In the genomic region with DNA sequence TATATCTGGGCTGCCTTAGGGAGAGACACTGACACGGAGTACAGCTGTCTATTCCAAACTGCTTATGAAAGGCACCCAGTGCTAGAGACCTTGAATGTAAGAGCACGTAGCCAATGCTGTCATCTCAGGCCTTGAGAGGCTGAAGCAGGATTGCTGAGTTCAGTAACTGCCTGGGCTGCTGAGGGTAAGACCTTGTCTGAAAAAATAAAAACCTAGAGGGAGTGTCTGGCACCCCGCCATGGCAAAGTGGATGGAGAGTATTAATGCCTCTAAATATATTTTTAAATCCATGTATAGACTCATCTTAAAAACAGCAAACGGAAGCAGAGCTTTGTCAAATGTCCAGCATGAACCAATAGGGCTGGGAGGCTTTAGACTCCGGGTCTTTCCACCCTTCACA, we compare ENCODE assay signal across 24 mouse cellular contexts. TPM values are rescaled to one million over a fixed set of nuclear protein-coding genes. Genes with fewer than 3 reads are reported as not detected.
DNase-seq lines count a peak whose midpoint lies in the region; ATAC-seq lines count a peak whose summit lies in the region.
"Had no signal": no experiment of that assay in that cellular context is flagged by ENCODE, and none has a peak within 500 bp of the region (broad histone marks: within the 10 kb centered on the region; RNA-seq: fewer than 3 reads in every experiment).

No protein-coding gene starts in this region.

- DNase-seq in gastrocnemius, postnatal 10 days, result peak; percentile 17
- no peak for DNase-seq in gastrocnemius, postnatal 36 days
- peak; percentile 48 for DNase-seq in ovary, postnatal 36 days (ENCODE audit: low spot score)
- no peak for DNase-seq in ovary, postnatal 10 days (ENCODE audit: low spot score)
- peak; percentile 82 for DNase-seq in adrenal gland, postnatal 10 days
- DNase-seq in testis, postnatal 10 days (ENCODE audit: low spot score), result peak; percentile 82
- DNase-seq: cerebellum, postnatal 10 days; heart, adult 11 months; kidney, adult 18-20 months; lung, postnatal 14 days; right cerebral cortex, postnatal 25 days had no signal

- intact Hi-C loops in gastrocnemius, postnatal 36 days (cut with DNase I), result no loop called here

- no peaks in the 10 kb centered on the region for H3K27me3 ChIP-seq in forebrain, embryonic 13.5 days
- H3K27me3 ChIP-seq: CH12.LX; forebrain, embryonic 15.5 days; heart, embryonic 13.5 days; limb, embryonic 13.5 days; Patski had no signal

- H3K9ac ChIP-seq in forebrain, embryonic 13.5 days, result no peak overlapping the region
- H3K9ac ChIP-seq: forebrain, embryonic 15.5 days; heart, embryonic 13.5 days had no signal

- H3K4me3 ChIP-seq in forebrain, embryonic 13.5 days, result no peak overlapping the region
- H3K4me3 ChIP-seq: forebrain, embryonic 15.5 days; heart, embryonic 13.5 days; limb, embryonic 13.5 days had no signal

- no peak for ATAC-seq in activated CD4-positive, CD25-positive, alpha-beta regulatory T cell, adult 4 months
- ATAC-seq in forebrain, embryonic 13.5 days, result no peak
- ATAC-seq: forebrain, embryonic 15.5 days; hindbrain, postnatal 0 days; midbrain, embryonic 16.5 days; Patski had no signal

- H3K9me3 ChIP-seq in forebrain, embryonic 13.5 days (replicated peaks), result no peaks in the 10 kb centered on the region
- H3K9me3 ChIP-seq: forebrain, embryonic 15.5 days; heart, embryonic 13.5 days; limb, embryonic 13.5 days had no signal

- WGBS in forebrain, embryonic 13.5 days, result 75% methylated on average over 5 of the region's 5 CpGs

- H3K36me3 ChIP-seq in forebrain, embryonic 13.5 days (ENCODE audit: poor library complexity, severe bottlenecking), result 0 out of 2 replicates have a peak, but pooled peaks cover 6% of the 10 kb centered on the region
- H3K36me3 ChIP-seq: forebrain, embryonic 15.5 days; limb, embryonic 13.5 days had no signal

- peaks cover 4% of the 10 kb centered on the region; the same call in 1 of the 2 replicates for H3K4me1 ChIP-seq in forebrain, embryonic 13.5 days
- H3K4me1 ChIP-seq: forebrain, embryonic 15.5 days had no signal

- no peak overlapping the region for H3K4me2 ChIP-seq in forebrain, embryonic 13.5 days
- H3K4me2 ChIP-seq: forebrain, embryonic 15.5 days had no signal

- no peak overlapping the region for H3K27ac ChIP-seq in forebrain, embryonic 13.5 days
- H3K27ac ChIP-seq: forebrain, embryonic 15.5 days; heart, embryonic 13.5 days; hindbrain, postnatal 0 days; limb, embryonic 13.5 days had no signal

RNA-seq across cellular contexts. Expression of a gene that starts 0.7 kb away (rescaled TPM):
- not detected for total RNA-seq in gastrocnemius, postnatal 10 days (2021)
- total RNA-seq in gastrocnemius, postnatal 36 days (2021), result not detected
- not detected for total RNA-seq in adrenal gland, postnatal 10 days (2021)
- polyA plus RNA-seq in activated CD4-positive, CD25-positive, alpha-beta regulatory T cell, adult 4 months (2017; shearing (Covaris generic)), result not detected
- polyA plus RNA-seq in forebrain, embryonic 13.5 days (2015; fragmentation: Nextera tagmentation; extraction: Ambion mirVana), result 0.28 TPM in 1 of 2 replicates, not detected in the other
- total RNA-seq: CH12.LX; gastrocnemius, adult 18-20 months; hematopoietic stem cell, adult 5-6 weeks; hindbrain, postnatal 0 days; megakaryocyte-erythroid progenitor cell, adult 5-6 weeks had no signal
- polyA plus RNA-seq: hindbrain, postnatal 0 days; limb, embryonic 13.5 days; liver, embryonic 16.5 days; midbrain, embryonic 16.5 days; Patski had no signal

RNA-seq across cellular contexts. Expression of a gene that starts 4.7 kb away (rescaled TPM):
- 10 to 100 TPM; 64.2 to 66.3 TPM for total RNA-seq in gastrocnemius, postnatal 10 days (2021)
- 10 to 100 TPM; 36.3 to 37.5 TPM for total RNA-seq in gastrocnemius, postnatal 36 days (2021)
- 100 to 1,000 TPM; 139 to 159 TPM for total RNA-seq in adrenal gland, postnatal 10 days (2021)
- polyA plus RNA-seq in activated CD4-positive, CD25-positive, alpha-beta regulatory T cell, adult 4 months (2017; shearing (Covaris generic)), result 100 to 1,000 TPM; 275 to 326 TPM
- polyA plus RNA-seq in forebrain, embryonic 13.5 days (2015; fragmentation: Nextera tagmentation; extraction: Ambion mirVana), result 227 TPM in 2 replicates

RNA-seq across cellular contexts. Expression of a gene that starts 23.9 kb away (rescaled TPM):
- 10 to 100 TPM; 10.1 to 13.4 TPM for total RNA-seq in gastrocnemius, postnatal 10 days (2021)
- 1 to 10 TPM; 3.5 to 4.5 TPM for total RNA-seq in gastrocnemius, postnatal 36 days (2021)
- total RNA-seq in adrenal gland, postnatal 10 days (2021), result 10 to 100 TPM; 24.7 to 26.3 TPM
- polyA plus RNA-seq in activated CD4-positive, CD25-positive, alpha-beta regulatory T cell, adult 4 months (2017; shearing (Covaris generic)), result 10 to 100 TPM in 1 of 2 experiments, 1 to 10 TPM in 1; 7.1 to 14.5 TPM
- polyA plus RNA-seq in forebrain, embryonic 13.5 days (2015; fragmentation: Nextera tagmentation; extraction: Ambion mirVana), result 57.3 and 63.9 TPM in 2 replicates

RNA-seq across cellular contexts. Expression of a gene that starts 38.4 kb away (rescaled TPM):
- total RNA-seq in gastrocnemius, postnatal 10 days (2021), result 1 to 10 TPM; 6.3 to 7.2 TPM
- 1 to 10 TPM; 3.1 to 3.9 TPM for total RNA-seq in gastrocnemius, postnatal 36 days (2021)
- total RNA-seq in adrenal gland, postnatal 10 days (2021), result 10 to 100 TPM; 15.8 to 23.3 TPM
- 10 to 100 TPM; 21.9 to 29.8 TPM for polyA plus RNA-seq in activated CD4-positive, CD25-positive, alpha-beta regulatory T cell, adult 4 months (2017; shearing (Covaris generic))
- polyA plus RNA-seq in forebrain, embryonic 13.5 days (2015; fragmentation: Nextera tagmentation; extraction: Ambion mirVana), result 0.77 and 0.96 TPM in 2 replicates

Comparison
In these comparisons a context has a peak if more than half of its experiments do, and no peak if none do; other contexts are left out.
1. DNase-seq: peak in gastrocnemius, postnatal 10 days (single experiment), ovary, postnatal 36 days (single experiment), adrenal gland, postnatal 10 days (single experiment) and testis, postnatal 10 days (single experiment); none in gastrocnemius, postnatal 36 days (0 of 2) and ovary, postnatal 10 days (single experiment).